Mouse (Mus musculus) heart, embryonic 11.5 days (tissue): ENCODE results near the gene Slc25a31. TPM values are rescaled to one million over a fixed set of nuclear protein-coding genes. Genes with fewer than 3 reads are reported as not detected.
A peak's percentile ranks its signal among the peaks of the same experiment; 100 is the strongest.

Experiments
- ATAC-seq: fragments of 200-750 bp; cut with Nextera tagmentation; replicated peaks from 2 replicates; pipeline ENCODE4 v1.8.0; 2017; ENCODE audit warnings: moderate library complexity; ENCODE audit not compliant: insufficient number of reproducible peaks, low FRiP score, low TSS enrichment
- H3K27ac ChIP-seq: fragments of 300-500 bp; sonication (generic); 2 replicates; pipeline ENCODE4 v1.5.1; 2014; ENCODE audit warnings: mild to moderate bottlenecking, low read depth, low read length
- H3K27me3 ChIP-seq: fragments of 300-500 bp; sonication (generic); 2 replicates; pipeline ENCODE4 v1.6.1; 2014; ENCODE audit warnings: mild to moderate bottlenecking, low read length, mixed read lengths; ENCODE audit not compliant: control insufficient read depth, insufficient read depth
- H3K36me3 ChIP-seq: fragments of 300-500 bp; sonication (generic); 2 replicates; pipeline ENCODE4 v1.6.1; 2014; ENCODE audit warnings: mild to moderate bottlenecking, low read length, moderate library complexity, mixed read lengths; ENCODE audit not compliant: control insufficient read depth, insufficient read depth
- H3K4me1 ChIP-seq: fragments of 300-500 bp; sonication (generic); 2 replicates; pipeline ENCODE4 v1.6.1; 2014; ENCODE audit warnings: low read length; ENCODE audit not compliant: control insufficient read depth, insufficient read depth
- H3K4me2 ChIP-seq: fragments of 300-500 bp; sonication (generic); 2 replicates; pipeline ENCODE4 v1.6.1; 2014; ENCODE audit warnings: mild to moderate bottlenecking, moderate library complexity
- H3K4me3 ChIP-seq: fragments of 300-500 bp; sonication (generic); 2 replicates; pipeline ENCODE4 v1.5.1; 2014; ENCODE audit warnings: low read depth, low read length
- H3K9ac ChIP-seq: fragments of 300-500 bp; sonication (generic); 2 replicates; pipeline ENCODE4 v1.6.1; 2014; ENCODE audit warnings: mild to moderate bottlenecking, low read depth, low read length, moderate library complexity
- H3K9me3 ChIP-seq: fragments of 300-500 bp; sonication (generic); replicated peaks from 2 replicates; pipeline ENCODE4 v1.6.1; 2016; ENCODE audit warnings: low read length; ENCODE audit not compliant: control insufficient read depth
- WGBS: fragments of 180-500 bp; shearing (Covaris S2); extraction: QIAGEN DNeasy Blood & Tissue Kit; methylation state at CpG from one replicate; pipeline ENCODE4 v1.1.7; 2014; ENCODE audit not compliant: insufficient replicate concordance; 5-methylcytosine and 5-hydroxymethylcytosine counted together
- polyA plus RNA-seq: library from polyadenylated mRNA; unstranded; fragments of >200 nt; fragmentation: Nextera tagmentation; extraction: Ambion mirVana; gene quantifications from 2 replicates; pipeline ENCODE4 v1.2.1, GENCODE M21; 2014

Gene Slc25a31
- polyA plus RNA-seq, 1 experiment from 2014 or later, result 0.66 TPM

- Histone ChIP-seq H3K4me3 (no peak overlapping the region), H3K4me2 (no peak overlapping the region), H3K27ac (no peak overlapping the region), H3K9ac (no peak overlapping the region), H3K27me3 (no peaks in the 10 kb centered on the region), H3K9me3 (no peaks in the 10 kb centered on the region), H3K4me1 (peaks cover 23% of the 10 kb centered on the region), H3K36me3 (no peaks in the 10 kb centered on the region)
- ATAC-seq, result no peak
- 60% methylated on average over 1 of the region's 1 CpGs for WGBS
Observed at GRCm38 (mm10) chr3:40678856-40679255, 29.8 kb upstream of the Slc25a31 start.

DNA sequence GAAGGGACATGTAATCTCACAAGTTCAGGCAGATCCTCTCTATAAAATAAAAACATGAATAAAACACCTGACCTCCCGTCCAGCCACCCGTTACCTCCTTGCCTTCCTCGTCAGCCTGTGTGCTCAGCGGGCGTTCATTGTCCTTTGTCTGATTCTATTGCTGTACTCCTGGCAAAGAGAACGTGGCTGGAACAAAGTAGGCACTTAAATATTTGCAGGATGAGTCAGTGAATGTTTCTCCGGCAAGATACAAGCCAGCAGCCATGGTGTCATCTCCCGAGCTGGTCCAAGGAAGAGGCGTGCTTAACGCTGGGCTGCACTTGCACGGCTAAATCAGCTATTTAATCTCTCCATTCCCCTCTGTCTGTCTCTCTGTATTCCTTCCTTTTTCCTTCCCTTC is 26.3 kb upstream of the Slc25a31 start:
- no peak; the same call in 1 of the 2 replicates for ATAC-seq
- Histone ChIP-seq H3K4me2 (peak overlapping the region; percentile 43), H3K27me3 (no peaks in the 10 kb centered on the region), H3K4me3 (no peak overlapping the region), H3K27ac (peak overlapping the region; percentile 38), H3K9me3 (no peaks in the 10 kb centered on the region), H3K36me3 (no peaks in the 10 kb centered on the region), H3K4me1 (peaks cover 27% of the 10 kb centered on the region), H3K9ac (peak overlapping the region; percentile 36)
- 25% methylated on average over 11 of the region's 11 CpGs for WGBS

DNA sequence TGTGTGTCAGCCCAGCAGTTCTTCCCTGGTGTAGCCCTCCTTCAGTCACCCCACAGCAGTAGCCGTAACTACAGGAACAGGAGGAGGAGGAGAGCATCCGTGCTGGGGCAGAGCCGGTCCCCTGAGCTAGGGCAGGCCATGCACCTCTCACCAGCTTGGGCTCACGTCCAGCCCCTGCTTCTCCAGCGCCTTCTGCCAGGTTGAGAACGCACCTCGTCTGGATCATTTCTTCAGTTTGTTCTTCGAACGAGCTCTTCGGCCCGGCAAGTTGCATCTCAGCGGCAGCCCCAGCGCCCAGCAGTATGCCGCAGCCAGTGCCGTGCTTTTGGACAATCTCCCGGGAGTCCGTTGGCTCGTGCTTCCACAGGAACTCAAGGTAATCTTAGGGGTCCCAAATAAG is 25.5 kb upstream of the Slc25a31 start:
- Histone ChIP-seq H3K27ac (peak overlapping the region; percentile 38), H3K36me3 (no peaks in the 10 kb centered on the region), H3K9me3 (no peaks in the 10 kb centered on the region), H3K27me3 (no peaks in the 10 kb centered on the region), H3K9ac (no peak overlapping the region), H3K4me2 (no peak overlapping the region), H3K4me3 (no peak overlapping the region), H3K4me1 (peaks cover 27% of the 10 kb centered on the region)
- WGBS, result 82% methylated on average over 18 of the region's 18 CpGs
- no peak for ATAC-seq

DNA sequence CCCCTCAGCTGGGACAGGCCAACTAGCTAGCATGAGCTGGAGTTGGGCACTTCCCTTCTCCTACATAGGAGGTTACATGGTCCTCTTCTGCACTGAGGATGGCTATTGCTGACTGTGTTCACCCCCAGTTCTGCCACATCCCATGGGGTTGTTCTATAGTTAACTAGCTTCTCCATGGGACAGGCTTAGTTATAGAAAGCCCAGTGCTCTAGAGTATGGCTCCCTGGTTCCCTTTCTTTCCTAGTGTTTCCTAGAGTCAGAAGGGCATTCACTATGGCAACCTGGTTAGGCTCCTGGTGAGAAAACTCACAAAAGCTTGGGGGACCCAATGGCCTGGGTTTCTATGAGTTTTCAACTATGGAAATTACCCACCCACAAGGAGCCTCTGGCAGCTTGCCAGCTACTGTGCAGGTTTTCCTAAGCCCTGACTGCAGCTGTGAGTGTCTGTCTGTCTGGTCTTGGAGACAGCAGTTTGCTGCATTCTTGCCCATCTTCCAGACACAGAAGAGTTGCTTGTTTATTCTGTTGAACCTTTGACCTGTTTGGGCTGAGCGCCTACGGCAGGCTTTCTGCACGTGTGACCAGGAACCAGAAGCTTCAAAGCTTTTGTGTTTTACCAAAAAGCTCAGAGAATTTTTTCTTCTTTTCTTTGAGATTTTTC is 22.7 kb upstream of the Slc25a31 start:
- no peak for ATAC-seq
- no peaks in the 10 kb centered on the region for H3K9me3 ChIP-seq
- no peaks in the 10 kb centered on the region for H3K27me3 ChIP-seq
- H3K36me3 ChIP-seq, result no peaks in the 10 kb centered on the region
- H3K4me2 ChIP-seq, result no peak overlapping the region
- WGBS, result 28% methylated on average over 3 of the region's 3 CpGs
- H3K9ac ChIP-seq, result no peak overlapping the region
- no peak overlapping the region for H3K27ac ChIP-seq
- peaks cover 25% of the 10 kb centered on the region for H3K4me1 ChIP-seq
- H3K4me3 ChIP-seq, result no peak overlapping the region

DNA sequence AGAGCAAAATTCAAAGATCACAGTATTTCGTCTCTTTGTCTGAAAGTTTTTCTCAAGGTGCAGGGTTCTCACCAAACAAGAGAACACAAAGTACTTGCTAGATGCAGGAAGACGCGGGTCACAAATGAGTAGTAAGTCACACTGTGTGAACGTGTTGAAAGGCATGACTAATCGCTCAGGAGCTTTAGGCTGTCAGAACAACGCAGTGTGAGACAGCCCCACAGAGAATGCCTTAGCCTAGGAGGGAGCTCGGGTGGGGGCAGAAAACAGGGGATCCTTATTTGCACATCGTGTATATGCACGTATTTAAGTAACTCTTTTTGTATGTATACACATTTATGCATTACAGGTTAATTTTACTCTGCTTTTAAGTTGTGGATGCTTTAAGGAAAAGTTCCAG is 21.8 kb upstream of the Slc25a31 start:
- Histone ChIP-seq H3K9me3 (no peaks in the 10 kb centered on the region), H3K4me1 (peaks cover 25% of the 10 kb centered on the region), H3K9ac (no peak overlapping the region), H3K36me3 (no peaks in the 10 kb centered on the region), H3K4me2 (no peak overlapping the region; the same call in 1 of the 2 replicates), H3K27ac (no peak overlapping the region), H3K4me3 (no peak overlapping the region), H3K27me3 (no peaks in the 10 kb centered on the region)
- WGBS, result 25% methylated on average over 9 of the region's 9 CpGs
- ATAC-seq, result 0 out of 2 replicates have a peak, but pooled peaks have one; percentile 41

GRCm38 (mm10) chr3:40687588-40687987 is 21.1 kb upstream of the Slc25a31 start:
- WGBS, result 68% methylated on average over 3 of the region's 3 CpGs
- ATAC-seq, result no peak

GRCm38 (mm10) chr3:40691566-40691965 is 17.1 kb upstream of the Slc25a31 start:
- 77% methylated on average over 6 of the region's 6 CpGs for WGBS

More at GRCm38 (mm10) chr3:40687588-40687987, 21.1 kb upstream of the Slc25a31 start:
- no peaks in the 10 kb centered on the region for H3K36me3 ChIP-seq
- no peak overlapping the region for H3K9ac ChIP-seq
- no peaks in the 10 kb centered on the region for H3K9me3 ChIP-seq
- no peak overlapping the region for H3K4me2 ChIP-seq
- no peak overlapping the region for H3K27ac ChIP-seq
- H3K27me3 ChIP-seq, result no peaks in the 10 kb centered on the region
- peaks cover 18% of the 10 kb centered on the region for H3K4me1 ChIP-seq
- no peak overlapping the region for H3K4me3 ChIP-seq

GRCm38 (mm10) chr3:40693435-40693834 is 15.2 kb upstream of the Slc25a31 start:
- 54% methylated on average over 10 of the region's 10 CpGs for WGBS
- no peak overlapping the region for H3K4me3 ChIP-seq
- no peaks in the 10 kb centered on the region for H3K9me3 ChIP-seq
- H3K27ac ChIP-seq, result no peak overlapping the region
- ATAC-seq, result no peak
- H3K36me3 ChIP-seq, result no peaks in the 10 kb centered on the region
- no peak overlapping the region for H3K9ac ChIP-seq
- 0 out of 2 replicates have a peak overlapping the region, but pooled peaks have one; percentile 7 for H3K4me2 ChIP-seq
- no peaks in the 10 kb centered on the region for H3K27me3 ChIP-seq
- H3K4me1 ChIP-seq, result peaks cover 6% of the 10 kb centered on the region; the same call in 1 of the 2 replicates

More at GRCm38 (mm10) chr3:40691566-40691965, 17.1 kb upstream of the Slc25a31 start:
- no peak overlapping the region for H3K9ac ChIP-seq
- H3K4me1 ChIP-seq, result peaks cover 9% of the 10 kb centered on the region; the same call in 1 of the 2 replicates
- no peak overlapping the region for H3K27ac ChIP-seq
- no peaks in the 10 kb centered on the region for H3K9me3 ChIP-seq
- no peaks in the 10 kb centered on the region for H3K27me3 ChIP-seq
- no peaks in the 10 kb centered on the region for H3K36me3 ChIP-seq
- H3K4me3 ChIP-seq, result no peak overlapping the region
- no peak for ATAC-seq
- H3K4me2 ChIP-seq, result no peak overlapping the region

- Histone ChIP-seq H3K4me2 (0 out of 2 replicates have a peak overlapping the region, but pooled peaks have one; percentile 7), H3K27ac (no peak overlapping the region), H3K9me3 (no peaks in the 10 kb centered on the region), H3K9ac (no peak overlapping the region), H3K4me3 (no peak overlapping the region), H3K36me3 (no peaks in the 10 kb centered on the region), H3K4me1 (peaks cover 6% of the 10 kb centered on the region; the same call in 1 of the 2 replicates), H3K27me3 (no peaks in the 10 kb centered on the region)
- ATAC-seq, result no peak
- WGBS, result 57% methylated on average over 7 of the region's 7 CpGs
Observed at GRCm38 (mm10) chr3:40693960-40694359, 14.7 kb upstream of the Slc25a31 start.
